Mouse (Mus musculus) embryonic fibroblast, embryonic 13.5 days (primary cell): ENCODE measurements around the gene Acer2.

Experiments used
- CTCF ChIP-seq: IDR thresholded peaks from 2 replicates; pipeline ENCODE4 v1.5.1; 2011; ENCODE audit warnings: mild to moderate bottlenecking, control low read depth, low read length, moderate library complexity, borderline replicate concordance; ENCODE audit not compliant: insufficient read depth
- POLR2A ChIP-seq: IDR thresholded peaks from 2 replicates; pipeline ENCODE4 v1.6.1; 2011; ENCODE audit warnings: low read depth, mild to moderate bottlenecking, control low read depth, low read length, moderate library complexity

GRCm38 (mm10) chr4:86885790-86886159 is 11.6 kb downstream of the Acer2 start:
- TF ChIP-seq CTCF = no peak
- TF ChIP-seq POLR2A = no peak
